Mouse (Mus musculus) heart, postnatal 0 days (tissue): ENCODE measurements around the gene Cyp3a13.
"Not testable (repeated sequence)": the region's sequence is repeated elsewhere in the genome, so short reads cannot be mapped to it uniquely, and the experiment has no call there.

ENCODE experiments used
- CTCF ChIP-seq: IDR thresholded peaks from 2 replicates; pipeline ENCODE4 v1.5.1; 2016; ENCODE audit warnings: antibody characterized with exemption, control low read depth, low read depth
- EP300 ChIP-seq: IDR thresholded peaks from 2 replicates; pipeline ENCODE4 v1.6.1; 2016; ENCODE audit warnings: antibody characterized with exemption, low read depth

DNA sequence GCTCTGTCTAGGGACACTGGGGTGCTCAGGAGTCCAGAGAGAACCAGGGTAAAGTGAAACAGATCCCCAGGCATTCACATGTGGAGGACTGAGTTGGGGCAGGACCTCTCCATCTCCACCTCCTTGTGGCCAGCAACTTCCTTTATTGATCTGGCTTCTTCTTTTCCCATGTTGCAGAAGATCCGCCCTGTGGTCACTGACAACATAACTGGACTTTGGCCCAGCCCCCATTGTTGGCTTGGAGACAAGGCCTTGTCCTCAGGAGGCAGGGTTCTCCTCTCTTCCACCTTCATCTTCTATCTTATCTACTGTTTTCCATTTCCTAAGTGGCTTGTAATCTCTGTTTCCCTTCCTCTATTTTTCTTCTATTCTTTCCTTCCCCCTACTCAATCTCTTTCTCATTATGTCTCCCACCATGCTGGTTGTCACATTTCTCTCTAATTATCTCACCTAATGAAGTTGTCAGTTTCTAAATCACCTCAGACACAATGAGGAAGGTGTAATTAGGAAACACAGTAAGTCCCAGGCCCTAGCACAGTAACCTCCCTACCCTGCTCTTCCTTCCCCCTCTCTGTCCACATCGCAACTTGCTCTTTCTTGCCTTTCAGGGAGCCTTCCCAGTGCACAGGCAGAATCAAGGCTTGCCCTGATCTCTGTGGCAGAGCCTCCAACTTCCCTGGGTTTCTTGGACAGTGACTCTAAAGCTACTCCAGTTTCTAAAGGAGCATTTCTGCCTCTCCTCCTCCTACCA lies 63.3 kb downstream of the Cyp3a13 start, which contains the start of gene Pilrb1:
- not testable (repeated sequence) for TF ChIP-seq CTCF, EP300
